Mouse (Mus musculus) ES-Bruce4 (cell line): ENCODE data around the gene Mgrn1.

Experiments
- EP300 ChIP-seq: IDR thresholded peaks from 2 replicates; pipeline ENCODE4 v1.6.1; 2011; ENCODE audit warnings: low read depth, low read length; ENCODE audit not compliant: insufficient read depth
- POLR2A ChIP-seq: IDR thresholded peaks from one replicate; pipeline ENCODE4 v1.8.1; 2011; ENCODE audit warnings: low read length; ENCODE audit not compliant: insufficient read depth

- TF ChIP-seq EP300 (no peak), POLR2A (no peak)
These were observed 24.7 kb upstream of the Mgrn1 start for GRCm38 (mm10) chr16:4861392-4861791.
